Mouse (Mus musculus) ES-E14 (cell line): ENCODE measurements at regions not wholly inside any gene's neighbourhood (a gene's known extent, or its start where the extent isn't known, plus 50 kb on each side); places are given as distances from the start of the nearest gene placed in this dataset.

ENCODE experiments used
- DNase-seq: peaks from one replicate; pipeline ENCODE4 v3.0.0-alpha.2; 2013; ENCODE audit warnings: low read depth, low spot score
- H3K27ac ChIP-seq: 2 replicates; pipeline ENCODE4 v1.5.1; 2012; ENCODE audit warnings: low read depth, mild to moderate bottlenecking, low read length, moderate library complexity, mixed read lengths; ENCODE audit not compliant: poor library complexity, insufficient read depth, severe bottlenecking
- H3K36me3 ChIP-seq: 2 replicates; pipeline ENCODE4 v1.6.1; 2012; ENCODE audit warnings: mild to moderate bottlenecking, low read length, moderate library complexity, mixed read lengths; ENCODE audit not compliant: control insufficient read depth, poor library complexity, insufficient read depth, severe bottlenecking
- H3K4me1 ChIP-seq, 2 experiments: fragments of 150-350 bp in 1 of 2; sonication (generic) in 1 of 2; 2 replicates each; pipeline ENCODE4 v1.6.1; 2012; ENCODE audit warnings: low read length in 2 of 2, mild to moderate bottlenecking in 1 of 2, mixed read lengths in 1 of 2; ENCODE audit not compliant: control insufficient read depth in 2 of 2, insufficient read depth in 2 of 2, poor library complexity in 1 of 2
- H3K4me3 ChIP-seq, 2 experiments: fragments of 150-350 bp in 1 of 2; sonication (generic) in 1 of 2; 2 replicates each; pipeline ENCODE4 v1.5.1; 2012; ENCODE audit warnings: low read length in 2 of 2, low read depth in 1 of 2, mild to moderate bottlenecking in 1 of 2, mixed read lengths in 1 of 2; ENCODE audit not compliant: insufficient read depth in 1 of 2, poor library complexity in 1 of 2, severe bottlenecking in 1 of 2
- H3K9ac ChIP-seq: 2 replicates; pipeline ENCODE4 v1.6.1; 2012; ENCODE audit warnings: low read depth, mild to moderate bottlenecking, low read length, mixed read lengths; ENCODE audit not compliant: poor library complexity, insufficient read depth, severe bottlenecking
- H3K9me3 ChIP-seq: fragments of 150-350 bp; sonication (generic); 2 replicates; pipeline ENCODE4 v1.6.1; 2012; ENCODE audit warnings: low read depth, mild to moderate bottlenecking, low read length; ENCODE audit not compliant: control insufficient read depth, insufficient read depth
- CHD2 ChIP-seq: IDR thresholded peaks from 2 replicates; pipeline ENCODE4 v1.6.1; 2014; ENCODE audit warnings: mild to moderate bottlenecking, low read depth, low read length, inconsistent platforms
- HCFC1 ChIP-seq: IDR thresholded peaks from 2 replicates; pipeline ENCODE4 v1.6.1; 2012; ENCODE audit warnings: low read length, inconsistent platforms, borderline replicate concordance; ENCODE audit not compliant: insufficient read depth
- MAFK ChIP-seq: IDR thresholded peaks from 2 replicates; pipeline ENCODE4 v1.6.1; 2014; ENCODE audit warnings: mild to moderate bottlenecking, low read depth, low read length, inconsistent platforms; ENCODE audit not compliant: insufficient read depth
- ZC3H11A ChIP-seq: IDR thresholded peaks from 2 replicates; pipeline ENCODE4 v1.6.1; 2012; ENCODE audit warnings: low read depth, mild to moderate bottlenecking, inconsistent platforms, low read length, borderline replicate concordance
- ZNF384 ChIP-seq: IDR thresholded peaks from 2 replicates; pipeline ENCODE4 v1.6.1; 2012; ENCODE audit warnings: low read depth, low read length, inconsistent platforms
- in situ Hi-C, 2 experiments: fragments of 600-800 bp; cut with MboI; formaldehyde crosslinking; loops; one replicate each; pipeline ENCODE4 v1.15.1; 2025; ENCODE audit warnings: low sequenced_read_pairs in 2 of 2, inconsistent platforms in 1 of 2; ENCODE audit not compliant: unreplicated experiment in 2 of 2

DNA sequence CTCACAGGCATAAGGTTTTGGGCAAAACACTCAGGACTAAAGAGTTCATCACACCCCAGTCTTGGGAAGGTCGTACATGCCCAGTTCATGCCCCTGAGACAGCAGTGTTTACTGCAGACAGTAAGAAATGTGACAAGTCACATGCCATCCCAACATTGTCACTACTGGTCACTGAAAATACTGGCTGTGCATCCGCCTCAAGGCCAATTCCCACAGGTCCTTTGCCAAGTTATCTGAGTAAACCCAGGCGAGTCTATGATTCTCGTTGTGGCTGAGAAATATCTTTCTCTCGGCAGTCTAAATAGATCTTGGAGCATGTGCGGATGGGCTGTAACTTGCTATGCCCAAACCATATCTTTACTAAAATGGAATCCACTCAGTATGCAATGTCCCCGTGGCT lies 128.9 kb upstream of the Ednrb start:
- Histone ChIP-seq H3K27ac (no peak overlapping the region), H3K4me1 (no peaks in the 10 kb centered on the region), H3K9ac (no peak overlapping the region), H3K4me3 (no peak overlapping the region), H3K36me3 (no peaks in the 10 kb centered on the region), H3K9me3 (no peaks in the 10 kb centered on the region)
- no peak for DNase-seq
- in situ Hi-C loops: no loop called here
- no peak for TF ChIP-seq MAFK
- TF ChIP-seq ZC3H11A: no peak
- no peak for TF ChIP-seq ZNF384
- TF ChIP-seq HCFC1: no peak
- TF ChIP-seq CHD2: no peak

DNA sequence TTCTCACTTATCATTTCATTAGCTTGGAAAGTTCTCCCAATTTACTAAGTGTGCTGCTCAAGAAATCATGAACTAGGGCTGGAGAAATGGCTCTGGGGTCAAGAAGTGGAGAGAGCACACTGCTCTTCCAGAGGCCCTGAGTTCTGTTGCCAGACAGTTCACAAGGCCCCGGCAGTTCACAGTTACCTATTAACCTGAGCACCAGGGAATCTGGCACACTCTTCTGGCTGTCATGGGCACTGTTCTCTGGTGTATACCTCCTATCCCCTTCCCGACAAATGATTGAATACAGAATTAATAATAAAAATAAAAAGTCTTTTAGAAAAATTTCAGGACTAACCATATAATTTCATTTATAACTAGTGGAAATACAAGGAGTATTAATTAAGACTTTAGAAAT lies 125.1 kb upstream of the Ednrb start:
- in situ Hi-C loops: no loop called here
- DNase-seq: no peak
- H3K4me1 ChIP-seq: no peaks in the 10 kb centered on the region
- H3K9ac ChIP-seq: no peak overlapping the region
- no peaks in the 10 kb centered on the region for H3K36me3 ChIP-seq
- no peaks in the 10 kb centered on the region for H3K9me3 ChIP-seq
- H3K27ac ChIP-seq: no peak overlapping the region
- no peak overlapping the region for H3K4me3 ChIP-seq
- TF ChIP-seq ZC3H11A (no peak), HCFC1 (no peak), MAFK (no peak), CHD2 (no peak), ZNF384 (no peak)

DNA sequence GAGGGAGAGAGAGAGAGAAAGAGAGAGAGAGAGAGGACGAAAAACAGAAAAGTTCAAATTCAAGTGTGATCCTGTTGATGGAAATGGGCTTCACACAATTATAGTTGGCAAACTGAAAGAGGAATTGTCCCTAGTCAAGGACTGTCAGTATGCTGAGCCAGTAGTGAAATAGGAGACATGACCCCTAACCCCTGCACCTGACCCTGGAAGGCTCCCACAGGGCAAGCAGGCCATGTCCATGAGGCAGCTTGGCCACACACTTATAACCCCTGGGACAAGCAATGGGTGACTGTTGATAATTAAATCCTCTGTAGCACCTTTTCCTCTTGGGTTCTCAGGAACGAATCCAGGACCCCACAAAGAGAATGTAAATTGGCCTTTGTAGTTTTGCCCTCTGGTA lies 122.1 kb upstream of the Ednrb start:
- in situ Hi-C loops: no loop called here
- H3K36me3 ChIP-seq: no peaks in the 10 kb centered on the region
- TF ChIP-seq CHD2: no peak
- TF ChIP-seq MAFK: no peak
- TF ChIP-seq HCFC1: no peak
- no peak for TF ChIP-seq ZC3H11A
- no peak for TF ChIP-seq ZNF384

DNA sequence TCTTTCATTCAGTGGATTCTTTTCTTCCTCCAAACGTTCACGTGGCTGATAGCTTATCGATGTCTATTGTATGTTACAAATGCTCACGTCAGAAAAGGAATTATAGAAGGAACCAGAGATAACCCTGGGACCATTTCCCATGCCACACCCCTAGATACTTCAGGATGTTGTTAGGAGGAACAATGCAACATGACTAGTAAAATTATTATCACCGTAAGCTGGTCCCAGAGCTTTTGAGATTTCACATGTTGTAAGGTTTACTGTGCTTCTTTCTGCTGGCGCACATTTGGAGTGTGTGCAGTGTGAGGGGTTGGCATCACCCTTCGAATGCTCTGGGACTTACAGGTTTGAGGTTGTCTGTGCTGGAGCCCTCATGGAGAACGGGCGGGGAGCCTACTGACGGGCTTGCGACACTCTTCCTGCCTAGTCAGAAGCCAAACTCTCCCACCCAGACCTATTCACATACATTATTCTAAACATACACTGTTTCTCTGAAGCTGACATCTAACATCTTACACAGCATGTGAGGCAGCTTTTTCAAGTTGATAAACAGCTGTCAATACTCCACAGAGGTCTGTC lies 118.2 kb upstream of the Ednrb start:
- H3K27ac ChIP-seq: no peak overlapping the region
- in situ Hi-C loops: no loop called here
- H3K36me3 ChIP-seq: no peaks in the 10 kb centered on the region
- no peak for DNase-seq
- no peak overlapping the region for H3K9ac ChIP-seq
- TF ChIP-seq ZNF384 (no peak), MAFK (no peak)
- no peaks in the 10 kb centered on the region for H3K9me3 ChIP-seq
- no peak overlapping the region for H3K4me3 ChIP-seq
- H3K4me1 ChIP-seq: no peaks in the 10 kb centered on the region

More for the DNA sequence above, 122.1 kb upstream of the Ednrb start:
- Histone ChIP-seq H3K9ac (no peak overlapping the region), H3K27ac (no peak overlapping the region), H3K9me3 (no peaks in the 10 kb centered on the region), H3K4me3 (no peak overlapping the region), H3K4me1 (no peaks in the 10 kb centered on the region)
- no peak for DNase-seq

DNA sequence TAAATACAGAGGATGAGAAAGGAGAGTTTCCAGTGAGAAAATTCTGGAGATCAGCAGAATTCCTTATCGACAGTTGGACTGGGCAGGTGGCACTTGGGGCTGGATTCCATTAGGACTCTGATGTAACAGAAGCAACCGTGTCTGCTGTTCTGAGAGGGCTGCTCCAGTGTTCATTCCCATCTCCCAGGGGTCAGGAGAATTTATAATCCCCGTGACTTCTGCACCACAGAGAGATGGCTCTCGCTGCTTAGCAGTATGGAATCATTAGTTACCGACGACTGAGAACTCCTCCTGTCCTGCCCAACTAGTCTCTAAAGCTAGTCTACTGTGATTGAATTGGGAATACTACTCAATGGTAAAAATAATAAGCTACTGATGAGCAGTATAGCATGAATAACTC lies 107.7 kb upstream of the Ednrb start:
- no peak overlapping the region for H3K9ac ChIP-seq
- TF ChIP-seq HCFC1 (no peak), ZNF384 (no peak), ZC3H11A (no peak), MAFK (no peak), CHD2 (no peak)
- no peaks in the 10 kb centered on the region for H3K9me3 ChIP-seq
- H3K27ac ChIP-seq: no peak overlapping the region
- no peak for DNase-seq
- in situ Hi-C loops: no loop called here
- H3K4me1 ChIP-seq: no peaks in the 10 kb centered on the region
- no peaks in the 10 kb centered on the region for H3K36me3 ChIP-seq
- no peak overlapping the region for H3K4me3 ChIP-seq
